Mouse (Mus musculus) common myeloid progenitor, adult 5-6 weeks (primary cell): ENCODE data around the gene Atg2a. TPM values are rescaled to one million over a fixed set of nuclear protein-coding genes. Genes with fewer than 3 reads are reported as not detected.

Experiments used
- ATAC-seq: replicated peaks from 2 replicates; pipeline ENCODE4 v1.8.0; 2016; ENCODE audit warnings: low read depth, mild to moderate bottlenecking, moderate TSS enrichment, inconsistent platforms; ENCODE audit not compliant: poor library complexity, severe bottlenecking
- total RNA-seq: library from RNA; stranded (forward); fragments of 200-1000, 187-1606 nt; gene quantifications from 2 replicates; pipeline ENCODE4 v1.2.3, GENCODE M21; 2017

Atg2a gene
- total RNA-seq, 1 experiment from 2014 or later: 10.7 TPM

GRCm38 (mm10) chr19:6245806-6246205 lies 4.3 kb downstream of the Atg2a start:
- ATAC-seq: no peak

DNA sequence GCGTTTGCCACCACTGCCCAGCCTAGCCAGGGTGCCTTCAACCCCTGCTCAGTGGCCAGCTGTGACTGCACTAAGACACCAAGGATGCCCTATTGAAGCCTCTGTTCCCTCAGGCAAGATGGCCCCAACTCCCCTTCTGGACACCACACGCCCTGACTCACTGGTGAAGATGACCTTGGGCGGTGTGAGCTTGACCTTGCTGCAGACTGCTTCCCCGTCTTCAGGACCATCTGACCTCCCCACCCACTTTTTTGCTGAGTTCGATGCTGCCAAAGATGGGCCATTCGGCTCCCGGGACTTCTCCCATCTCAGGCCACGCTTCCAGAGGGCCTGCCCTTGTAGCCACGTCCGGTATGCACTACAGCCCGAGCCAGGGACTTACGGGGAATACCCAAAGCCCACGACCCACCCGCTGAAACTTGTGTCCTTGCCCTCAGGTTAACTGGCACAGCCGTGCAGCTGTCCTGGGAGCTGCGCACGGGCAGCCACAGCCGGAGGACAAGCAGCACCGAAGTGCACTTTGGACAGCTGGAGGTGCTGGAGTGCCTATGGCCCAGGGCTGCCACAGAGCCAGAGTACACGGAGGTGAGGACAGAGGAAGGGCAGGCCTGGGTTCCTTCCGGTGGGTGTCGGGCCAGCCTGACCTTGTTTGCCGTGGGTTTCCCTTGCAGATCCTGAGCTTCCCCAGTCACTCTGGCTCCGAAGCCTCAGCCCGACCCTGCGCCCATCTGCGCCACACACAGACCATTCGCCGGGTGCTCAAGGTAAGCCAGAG lies 6.2 kb downstream of the Atg2a start:
- no peak for ATAC-seq

DNA sequence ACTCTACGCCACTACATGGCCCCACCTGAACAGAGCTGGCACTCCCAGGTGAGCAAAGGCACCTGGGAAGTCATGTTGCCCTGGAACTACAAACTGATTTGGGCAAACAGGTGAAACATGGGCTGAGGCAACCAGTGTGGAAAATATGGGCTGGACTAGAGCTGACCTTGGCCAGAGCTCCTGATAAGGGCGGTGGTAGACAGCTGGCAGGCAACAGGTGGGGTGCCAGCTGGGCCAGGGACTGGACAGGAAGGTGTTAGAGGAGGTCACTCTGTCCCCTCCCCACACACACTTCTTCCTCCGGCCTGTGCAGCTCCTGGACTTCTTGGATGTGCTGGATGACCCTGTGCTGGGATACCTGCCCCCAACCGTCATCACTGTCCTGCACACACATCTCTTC lies 11.6 kb downstream of the Atg2a start:
- ATAC-seq: no peak

- ATAC-seq: 0 out of 2 replicates have a peak, but pooled peaks have one; percentile 30
Observed at GRCm38 (mm10) chr19:6260428-6260827, 19.0 kb downstream of the Atg2a start.

- ATAC-seq: no peak
Observed at GRCm38 (mm10) chr19:6260946-6261345, 19.5 kb downstream of the Atg2a start.

- no peak for ATAC-seq
Observed at GRCm38 (mm10) chr19:6261379-6261778, 19.9 kb downstream of the Atg2a start.

- ATAC-seq: peak; percentile 76
Observed at GRCm38 (mm10) chr19:6262222-6262621, 20.8 kb downstream of the Atg2a start.

DNA sequence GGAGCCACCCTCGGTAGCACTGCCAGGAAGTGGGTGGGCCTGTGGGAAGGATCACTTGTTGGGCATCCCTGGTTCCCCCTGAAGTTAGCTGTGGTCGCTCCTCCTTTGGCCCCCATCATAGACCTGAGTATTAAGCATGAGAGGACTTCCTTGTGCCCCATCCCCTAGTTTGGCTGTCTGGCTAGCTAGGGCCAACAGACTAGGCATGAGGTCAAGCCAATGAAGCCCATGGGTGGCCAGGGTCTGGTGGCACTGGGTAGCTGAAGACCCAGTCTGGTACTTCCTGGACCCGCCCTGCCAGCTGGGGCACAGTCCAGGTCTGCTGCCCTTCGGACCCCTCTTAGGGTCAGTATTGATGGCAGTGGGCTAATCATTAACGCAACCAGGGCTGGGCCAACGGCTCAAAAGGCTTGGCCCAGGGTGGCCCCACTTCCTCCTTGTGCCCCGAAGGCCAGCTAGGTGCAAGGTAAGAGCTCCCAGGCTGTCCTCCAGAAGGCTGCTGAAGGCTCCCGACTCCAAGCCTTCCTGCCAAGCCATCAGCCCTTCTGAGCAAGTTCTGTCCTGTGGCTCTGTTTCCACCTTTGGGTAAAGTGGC lies 21.5 kb downstream of the Atg2a start:
- ATAC-seq: no peak

DNA sequence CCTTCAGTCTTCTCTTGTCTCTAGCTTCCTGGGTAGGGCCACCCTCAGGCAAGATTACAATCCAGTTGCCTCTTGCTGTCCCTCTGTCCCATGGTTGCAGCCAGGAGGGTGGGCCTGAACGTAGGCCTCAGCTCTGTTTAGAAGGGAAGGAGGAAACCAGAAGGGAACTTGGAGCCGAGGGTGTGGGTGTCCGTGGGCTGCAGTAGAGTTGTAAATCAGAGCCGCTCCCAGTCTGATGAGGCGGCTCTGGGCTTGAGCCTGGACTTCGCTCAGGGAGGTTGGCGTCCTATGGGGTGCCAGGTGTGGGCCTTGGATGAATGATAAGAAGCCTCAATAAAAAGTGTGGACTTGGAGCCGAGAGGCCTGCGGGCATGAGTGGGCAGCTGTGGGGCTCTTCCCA lies 22.7 kb downstream of the Atg2a start:
- no peak for ATAC-seq

- no peak for ATAC-seq
Observed at GRCm38 (mm10) chr19:6264945-6265344, 23.5 kb downstream of the Atg2a start.

- no peak for ATAC-seq
Observed at GRCm38 (mm10) chr19:6265727-6266182, 24.3 kb downstream of the Atg2a start.

DNA sequence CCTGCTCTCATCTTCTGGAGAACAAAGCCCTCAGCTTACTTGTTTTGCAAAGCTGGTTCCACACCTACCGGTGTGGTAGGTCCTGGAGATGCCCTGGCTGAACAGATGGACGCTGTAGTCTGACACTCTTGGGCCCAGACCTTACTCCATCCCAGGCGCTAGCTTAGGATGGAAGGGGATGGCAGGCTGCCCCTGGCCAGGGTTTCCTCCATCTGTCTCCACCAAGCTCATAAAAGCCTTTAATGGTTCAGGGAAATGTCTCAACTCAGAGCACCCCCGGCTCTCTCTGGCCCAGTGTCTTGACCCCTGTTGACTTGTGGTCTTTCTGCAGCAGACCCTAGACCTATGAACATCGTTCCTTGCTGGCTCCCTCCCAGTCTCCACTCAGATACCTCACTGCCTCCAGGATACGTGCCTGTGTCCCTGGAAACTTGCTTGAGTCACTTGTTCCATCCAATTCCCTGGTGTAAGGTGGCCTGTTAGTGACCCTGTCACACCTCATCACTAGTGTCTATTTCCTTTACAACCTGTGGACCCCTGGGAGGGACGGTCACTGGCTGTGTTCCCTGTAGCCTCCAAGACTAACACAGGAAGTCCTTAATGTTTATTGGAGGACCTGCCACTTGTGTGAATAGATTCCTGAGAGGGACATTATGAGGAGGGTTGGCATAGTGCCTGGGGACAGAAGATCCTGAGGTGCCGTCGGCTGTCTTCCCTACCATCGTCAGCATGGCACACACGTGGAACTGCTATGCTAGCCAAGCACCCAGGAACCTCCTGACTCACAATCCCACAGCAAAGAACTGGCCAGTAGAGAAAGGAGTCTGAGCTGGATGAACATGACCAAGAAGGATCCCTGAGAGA lies 26.1 kb downstream of the Atg2a start:
- no peak for ATAC-seq

GRCm38 (mm10) chr19:6268170-6268528 lies 26.7 kb downstream of the Atg2a start:
- ATAC-seq: peak; percentile 79

GRCm38 (mm10) chr19:6268670-6269132 lies 27.2 kb downstream of the Atg2a start:
- peak; percentile 40 for ATAC-seq

GRCm38 (mm10) chr19:6269798-6270475 lies 28.5 kb downstream of the Atg2a start:
- ATAC-seq: no peak

GRCm38 (mm10) chr19:6270661-6271060 lies 29.2 kb downstream of the Atg2a start:
- no peak for ATAC-seq

- ATAC-seq: no peak
Observed at GRCm38 (mm10) chr19:6271206-6271605, 29.7 kb downstream of the Atg2a start.

GRCm38 (mm10) chr19:6272053-6272452 lies 30.6 kb downstream of the Atg2a start:
- no peak for ATAC-seq

GRCm38 (mm10) chr19:6272738-6273137 lies 31.3 kb downstream of the Atg2a start:
- no peak for ATAC-seq

- no peak for ATAC-seq
Observed at GRCm38 (mm10) chr19:6273592-6273991, 32.1 kb downstream of the Atg2a start.
